Mouse (Mus musculus) heart, postnatal 10 days (tissue): Measurements from ENCODE around the gene Wdr20. TPM values are rescaled to one million over a fixed set of nuclear protein-coding genes. Genes with fewer than 3 reads are reported as not detected.
"Not testable (repeated sequence)": the region's sequence is repeated elsewhere in the genome, so short reads cannot be mapped to it uniquely, and the experiment has no call there.

Source experiments
- DNase-seq, 2 experiments: peaks; one replicate each; pipeline ENCODE4 v3.0.0; 2021
- intact Hi-C: fragments of 180-260 bp; cut with DNase I; formaldehyde crosslinking; loops from one replicate; pipeline ENCODE4 v1.15.1; 2025
- total RNA-seq, 2 experiments: library from RNA; stranded (reverse); gene quantifications; 2 replicates each; pipeline ENCODE4 v1.2.3; 2021

Wdr20 gene
- 10 to 100 TPM; 29.0 to 34.0 TPM for total RNA-seq

GRCm38 (mm10) chr12:110737170-110738157 lies at the start of gene Wdr20:
Gene Wdr20, plus strand, starts transcription at chr12:110737944.
- intact Hi-C loops, result loop anchor here (2.0 to 5.0 kb wide), 2 partner anchors 70 to 107 kb away; no protein-coding TSS in a partner anchor
- peak; percentile 99 for DNase-seq

GRCm38 (mm10) chr12:110688921-110689320 lies 48.8 kb upstream of the Wdr20 start:
- intact Hi-C loops, DNase-seq: not testable (repeated sequence)

- intact Hi-C loops, result no loop called here
- DNase-seq, result no peak
Measured at GRCm38 (mm10) chr12:110689919-110690643, 47.7 kb upstream of the Wdr20 start.

- DNase-seq, intact Hi-C loops: not testable (repeated sequence)
Measured at GRCm38 (mm10) chr12:110693378-110693777, 44.4 kb upstream of the Wdr20 start.

- peak; percentile 69 to 70 for DNase-seq
- intact Hi-C loops, result no loop called here
Measured at GRCm38 (mm10) chr12:110695676-110696171, 42.0 kb upstream of the Wdr20 start.

GRCm38 (mm10) chr12:110696173-110696974 lies 41.4 kb upstream of the Wdr20 start:
- DNase-seq, result peak; percentile 98 to 99
- intact Hi-C loops, result no loop called here

- no peak for DNase-seq
- intact Hi-C loops, result no loop called here
Measured at GRCm38 (mm10) chr12:110696975-110697400, 40.8 kb upstream of the Wdr20 start.

- no peak for DNase-seq
- intact Hi-C loops, result no loop called here
Measured at GRCm38 (mm10) chr12:110697457-110697856, 40.3 kb upstream of the Wdr20 start.

GRCm38 (mm10) chr12:110698080-110698479 lies 39.7 kb upstream of the Wdr20 start:
- DNase-seq, result no peak
- intact Hi-C loops, result no loop called here

GRCm38 (mm10) chr12:110698523-110699170 lies 39.1 kb upstream of the Wdr20 start:
- intact Hi-C loops, result no loop called here
- DNase-seq, result no peak

- DNase-seq, result no peak
- intact Hi-C loops, result no loop called here
Measured at GRCm38 (mm10) chr12:110699171-110699547, 38.6 kb upstream of the Wdr20 start.

GRCm38 (mm10) chr12:110700730-110701129 lies 37.0 kb upstream of the Wdr20 start:
- intact Hi-C loops, result loop anchor here (5.0 kb wide), 3 partner anchors 33 to 248 kb away; partner anchors contain the start of gene Mok
- no peak for DNase-seq

GRCm38 (mm10) chr12:110701363-110701762 lies 36.4 kb upstream of the Wdr20 start:
- not testable (repeated sequence) for DNase-seq
- intact Hi-C loops, result loop anchor here (5.0 kb wide), 3 partner anchors 34 to 249 kb away; partner anchors contain the start of gene Mok

GRCm38 (mm10) chr12:110702556-110702955 lies 35.2 kb upstream of the Wdr20 start, which contains the start of gene Hsp90aa1:
Gene Hsp90aa1, minus strand, starts transcription at chr12:110702728.
- no peak for DNase-seq
- intact Hi-C loops, result loop anchor here (2.0 to 5.0 kb wide), 4 partner anchors 35 to 250 kb away; partner anchors contain the start of gene Mok

- intact Hi-C loops, result loop anchor here (1.0 to 5.0 kb wide), 5 partner anchors 36 to 286 kb away; partner anchors contain the start of gene Mok
- DNase-seq, result peak; percentile 91 to 95
Measured at GRCm38 (mm10) chr12:110703008-110703471, 34.7 kb upstream of the Wdr20 start.

GRCm38 (mm10) chr12:110703682-110704081 lies 34.1 kb upstream of the Wdr20 start:
- DNase-seq, result no peak
- intact Hi-C loops, result loop anchor here (1.0 to 5.0 kb wide), 5 partner anchors 36 to 286 kb away; partner anchors contain the start of gene Mok

- intact Hi-C loops, DNase-seq: not testable (repeated sequence)
Measured at GRCm38 (mm10) chr12:110705419-110705818, 32.3 kb upstream of the Wdr20 start.

- peak; percentile 73 to 77 for DNase-seq
- intact Hi-C loops, result no loop called here
Measured at GRCm38 (mm10) chr12:110706337-110707231, 31.2 kb upstream of the Wdr20 start.
